Mouse (Mus musculus) thymus, adult 2 months (tissue): ENCODE data around the gene Hnrnpl. TPM values are rescaled to one million over a fixed set of nuclear protein-coding genes. Genes with fewer than 3 reads are reported as not detected.
A peak's percentile ranks its signal among the peaks of the same experiment; 100 is the strongest.

Experiments used
- DNase-seq: peaks from one replicate; pipeline ENCODE4 v3.0.0; 2021
- H3K27ac ChIP-seq: fragments of 200-500 bp; 2 replicates; pipeline ENCODE4 v1.5.1; 2012; ENCODE audit warnings: low read length, control low read depth; ENCODE audit not compliant: control insufficient read depth, insufficient read depth
- H3K27me3 ChIP-seq: fragments of 200-500 bp; 2 replicates; pipeline ENCODE4 v1.6.1; 2012; ENCODE audit warnings: mild to moderate bottlenecking, low read length, moderate library complexity, mixed read lengths; ENCODE audit not compliant: control insufficient read depth, insufficient read depth
- H3K36me3 ChIP-seq: fragments of 200-500 bp; 2 replicates; pipeline ENCODE4 v1.6.1; 2012; ENCODE audit warnings: mild to moderate bottlenecking, low read length, moderate library complexity; ENCODE audit not compliant: control insufficient read depth, insufficient read depth
- H3K4me1 ChIP-seq: fragments of 200-500 bp; replicated peaks from 2 replicates; pipeline ENCODE4 v1.6.1; 2012; ENCODE audit warnings: low read length; ENCODE audit not compliant: control insufficient read depth, insufficient read depth
- H3K4me3 ChIP-seq: fragments of 200-500 bp; 2 replicates; pipeline ENCODE4 v1.5.1; 2012; ENCODE audit warnings: mild to moderate bottlenecking, low read length, control low read depth, moderate library complexity; ENCODE audit not compliant: control insufficient read depth, insufficient read depth
- CTCF ChIP-seq: fragments of 200-500 bp; IDR thresholded peaks from 2 replicates; pipeline ENCODE4 v1.5.1; 2012; ENCODE audit warnings: mild to moderate bottlenecking, control low read depth, low read length, moderate library complexity, borderline replicate concordance; ENCODE audit not compliant: control insufficient read depth, poor library complexity, insufficient read depth; ENCODE audit errors: extremely low read depth
- POLR2A ChIP-seq: fragments of 200-500 bp; IDR thresholded peaks from 2 replicates; pipeline ENCODE4 v1.6.1; 2012; ENCODE audit warnings: mild to moderate bottlenecking, low read length, control low read depth, moderate library complexity; ENCODE audit not compliant: control insufficient read depth, poor library complexity, insufficient read depth; ENCODE audit errors: extremely low read depth
- WGBS: fragments of 180-500 bp; shearing (Covaris S2); methylation state at CpG from one replicate; pipeline ENCODE4 v1.1.7; 2018; 5-methylcytosine and 5-hydroxymethylcytosine counted together
- polyA plus RNA-seq: library from polyadenylated mRNA; depleted of rRNA; stranded (reverse); fragments of >200 nt; gene quantifications from 2 replicates; pipeline ENCODE4 v1.2.3, GENCODE M21; 2012

The Hnrnpl gene
- polyA plus RNA-seq, 1 experiment, result 568 TPM

GRCm38 (mm10) chr7:28811228-28811627 is 2.9 kb downstream of the Hnrnpl start:
- TF ChIP-seq CTCF, result no peak
- no peak for TF ChIP-seq POLR2A
- DNase-seq, result peak; percentile 94
- Histone ChIP-seq H3K27me3 (no peaks in the 10 kb centered on the region), H3K27ac (0 out of 2 replicates have a peak overlapping the region, but pooled peaks have one; percentile 29), H3K4me1 (peaks cover 27% of the 10 kb centered on the region), H3K4me3 (peak overlapping the region; percentile 68), H3K36me3 (peaks cover 33% of the 10 kb centered on the region)
- WGBS, result under 1% methylated on average over 40 of the region's 40 CpGs

- H3K4me1 ChIP-seq, result peaks cover 27% of the 10 kb centered on the region
These were observed 3.4 kb downstream of the Hnrnpl start for GRCm38 (mm10) chr7:28811640-28812275.

GRCm38 (mm10) chr7:28812436-28812835 is 4.1 kb downstream of the Hnrnpl start:
- peaks cover 45% of the 10 kb centered on the region for H3K36me3 ChIP-seq
- TF ChIP-seq CTCF (no peak), POLR2A (no peak)
- no peak for DNase-seq
- H3K27ac ChIP-seq, result no peak overlapping the region
- 46% methylated on average over 4 of the region's 4 CpGs for WGBS
- H3K27me3 ChIP-seq, result no peaks in the 10 kb centered on the region
- H3K4me1 ChIP-seq, result peaks cover 27% of the 10 kb centered on the region
- H3K4me3 ChIP-seq, result 0 out of 2 replicates have a peak overlapping the region, but pooled peaks have one; percentile 2

More at GRCm38 (mm10) chr7:28811640-28812275, 3.4 kb downstream of the Hnrnpl start:
- H3K4me3 ChIP-seq, result peak overlapping the region; percentile 68
- no peak overlapping the region for H3K27ac ChIP-seq
- TF ChIP-seq CTCF (no peak), POLR2A (no peak)
- peaks cover 38% of the 10 kb centered on the region for H3K36me3 ChIP-seq
- no peak for DNase-seq
- 4% methylated on average over 7 of the region's 7 CpGs for WGBS
- H3K27me3 ChIP-seq, result no peaks in the 10 kb centered on the region

- WGBS, result 72% methylated on average over 5 of the region's 5 CpGs
These were observed 4.6 kb downstream of the Hnrnpl start for GRCm38 (mm10) chr7:28812949-28813348.

GRCm38 (mm10) chr7:28814306-28815034 is 6.1 kb downstream of the Hnrnpl start:
- WGBS, result 94% methylated on average over 5 of the region's 5 CpGs
- peaks cover 21% of the 10 kb centered on the region for H3K4me1 ChIP-seq
- H3K4me3 ChIP-seq, result no peak overlapping the region
- no peak for DNase-seq
- TF ChIP-seq POLR2A (no peak), CTCF (no peak)
- H3K27ac ChIP-seq, result no peak overlapping the region
- H3K36me3 ChIP-seq, result peaks cover 65% of the 10 kb centered on the region
- no peaks in the 10 kb centered on the region for H3K27me3 ChIP-seq

More at GRCm38 (mm10) chr7:28812949-28813348, 4.6 kb downstream of the Hnrnpl start:
- no peak overlapping the region for H3K4me3 ChIP-seq
- peaks cover 24% of the 10 kb centered on the region for H3K4me1 ChIP-seq
- no peak for TF ChIP-seq POLR2A
- no peak for TF ChIP-seq CTCF
- no peak overlapping the region for H3K27ac ChIP-seq
- peaks cover 50% of the 10 kb centered on the region for H3K36me3 ChIP-seq
- no peak for DNase-seq
- H3K27me3 ChIP-seq, result no peaks in the 10 kb centered on the region

- H3K27ac ChIP-seq, result no peak overlapping the region
- TF ChIP-seq POLR2A, result no peak
- TF ChIP-seq CTCF, result no peak
- no peaks in the 10 kb centered on the region for H3K27me3 ChIP-seq
- H3K4me3 ChIP-seq, result no peak overlapping the region
- peaks cover 26% of the 10 kb centered on the region for H3K4me1 ChIP-seq
- WGBS, result 97% methylated on average over 9 of the region's 9 CpGs
- H3K36me3 ChIP-seq, result peaks cover 73% of the 10 kb centered on the region
- no peak for DNase-seq
These were observed 6.9 kb downstream of the Hnrnpl start for GRCm38 (mm10) chr7:28815230-28815629.
